Mouse (Mus musculus): ENCODE results near the gene Garem2.

DNA sequence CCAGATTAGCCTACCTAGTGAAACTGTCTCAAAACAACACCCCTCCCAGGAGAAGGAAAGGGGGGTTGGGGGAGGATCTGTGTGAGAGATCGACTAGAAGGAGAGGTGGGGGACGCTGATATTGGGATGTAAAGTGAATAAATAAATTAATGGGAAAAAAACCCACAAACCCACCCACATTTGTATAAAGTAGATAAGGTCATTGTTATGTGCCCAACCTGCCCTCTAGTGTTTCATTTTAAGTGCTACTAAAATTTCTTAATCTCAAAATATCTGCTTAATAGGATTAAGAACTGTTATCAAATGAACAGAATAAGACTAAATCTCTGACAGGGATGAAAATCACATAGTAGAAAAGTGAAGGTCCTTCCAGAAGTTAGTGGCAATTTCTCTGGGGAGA lies 10.6 kb upstream of the Garem2 start:
- TF ChIP-seq CTCF (IDR thresholded peaks at IDR 0.05; ENCODE audit: low read depth) (no peak), EP300 (IDR thresholded peaks at IDR 0.05; ENCODE audit: low read depth) (no peak)
